Mouse (Mus musculus): Measurements from ENCODE around the gene Gm10340.
"Not testable (repeated sequence)": the region's sequence is repeated elsewhere in the genome, so short reads cannot be mapped to it uniquely, and the experiment has no call there.

The Gm10340 gene

DNA sequence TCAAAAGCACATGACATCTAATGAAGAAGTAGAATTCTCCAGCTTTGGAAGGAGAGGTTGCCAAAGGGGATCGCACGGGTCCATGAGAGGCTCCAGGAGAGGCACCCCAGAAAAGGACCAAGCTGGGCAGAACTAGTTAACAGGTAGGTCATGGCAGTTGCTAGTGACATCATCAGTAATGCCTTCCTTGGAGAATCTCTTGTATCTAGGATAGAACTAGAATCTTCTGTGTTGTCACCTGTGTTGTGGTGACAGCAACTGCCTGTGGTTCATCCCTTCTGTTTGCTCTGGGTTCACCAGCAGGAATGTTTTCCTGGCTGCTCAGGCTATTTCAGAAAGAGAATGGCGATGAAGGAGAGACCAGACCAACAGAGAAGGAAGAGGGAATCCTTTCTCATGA is at the start of gene Gm10340:
Gm10340 (plus strand) TSS at position 301 of the 400 bp plus-strand sequence.
- not testable (repeated sequence) for DNase-seq (ENCODE audit: low spot score in 2 of 2)

GRCm38 (mm10) chr14:3116051-3116450 is 17.7 kb upstream of the Gm10340 start:
- DNase-seq (ENCODE audit: low spot score in 2 of 2) = not testable (repeated sequence)

GRCm38 (mm10) chr14:3187955-3188354 is 54.2 kb downstream of the Gm10340 start, which contains the start of gene Gm5795:
Gm5795 (plus strand) TSS chr14:3188255.
- DNase-seq (ENCODE audit: low spot score in 2 of 2) = not testable (repeated sequence)

All from cerebellum, postnatal 4 days (tissue).